Mouse (Mus musculus) ovary, adult 10 weeks (tissue): ENCODE data around the gene Mrpl37. TPM values are rescaled to one million over a fixed set of nuclear protein-coding genes. Genes with fewer than 3 reads are reported as not detected.

ENCODE experiments used
- polyA plus RNA-seq: library from polyadenylated mRNA; stranded (reverse); fragments of 350-450 nt; fragmentation: Illumina TruSeq; extraction: RNeasy Lipid Tissue Mini Kit (QIAGEN cat#74804); gene quantifications from one replicate; pipeline ENCODE4 v1.2.3, GENCODE M21; 2014

The Mrpl37 gene
- polyA plus RNA-seq: 21.8 TPM

DNA sequence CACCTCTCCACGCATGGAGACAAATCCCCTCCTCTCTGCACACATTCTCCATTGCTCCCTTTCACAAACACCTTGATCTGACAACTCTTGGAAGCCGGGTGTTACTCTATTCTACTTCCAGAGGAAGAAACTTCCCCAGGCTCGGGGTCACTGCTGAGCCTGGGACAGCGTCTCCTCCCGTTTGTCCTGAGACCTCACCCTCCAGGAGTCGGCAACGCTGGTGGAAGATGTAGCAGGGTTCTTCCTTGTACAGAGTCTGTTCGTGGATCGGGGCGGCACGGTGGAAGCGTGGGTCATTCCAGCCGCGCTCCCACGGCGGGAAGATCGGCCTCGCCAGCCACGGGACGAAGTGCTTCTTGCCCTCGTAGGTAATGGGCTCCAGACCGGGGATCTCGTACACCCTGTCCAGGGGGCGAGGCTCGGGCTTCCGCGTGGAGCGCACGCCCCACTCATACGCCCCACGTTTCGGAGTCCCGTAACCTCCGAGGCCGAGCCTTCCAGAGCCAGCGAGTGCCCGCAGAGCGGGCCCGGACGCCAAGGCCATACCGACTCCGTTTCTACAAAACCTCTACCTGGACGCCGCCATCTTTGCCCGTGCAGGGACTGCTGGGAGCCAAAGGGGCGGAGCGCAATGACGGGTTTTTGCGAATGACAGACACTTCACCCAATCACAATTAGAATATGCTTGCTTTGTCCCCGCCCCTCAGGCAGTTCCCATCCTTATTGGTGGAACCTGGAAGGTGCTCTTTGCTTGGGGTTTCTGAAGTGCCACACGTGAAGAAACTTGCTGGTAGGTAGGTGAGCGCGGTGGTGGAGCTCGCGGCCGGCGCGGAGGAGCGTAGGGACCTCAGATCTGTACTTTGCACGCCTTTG is at the start of gene Mrpl37, which contains the start of gene Cyb5rl:
Gene Mrpl37, minus strand, starts transcription at position 617 of the 873 bp plus-strand sequence.
Gene Cyb5rl, plus strand, starts transcription at position 737 of the 873 bp plus-strand sequence.

DNA sequence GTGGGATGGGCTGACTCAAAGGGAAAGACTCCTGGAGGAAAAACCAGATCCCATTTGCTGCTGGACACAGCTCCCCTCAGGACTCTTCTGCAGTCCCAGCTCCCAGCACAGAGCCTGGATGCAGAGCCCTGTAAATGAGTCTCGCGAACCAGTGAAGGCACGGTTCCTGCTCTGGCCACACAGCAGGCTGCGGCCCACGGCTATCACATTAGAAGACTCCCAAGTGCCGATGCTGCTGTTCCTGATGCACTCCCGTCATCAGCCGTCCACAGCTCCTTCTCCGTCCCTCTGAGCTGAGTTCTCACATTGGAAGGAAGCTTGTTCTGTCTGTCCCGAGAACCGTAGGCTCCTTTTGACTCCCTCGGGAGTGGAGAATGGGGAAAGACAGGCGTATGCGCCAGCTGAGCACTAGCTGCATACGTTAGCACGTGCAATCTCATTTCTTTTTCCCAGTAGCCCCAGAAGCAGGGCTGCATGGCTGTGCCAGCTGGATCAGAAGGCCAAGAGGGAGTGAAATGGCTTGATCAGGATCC is 30.2 kb upstream of the Mrpl37 start, which contains the start of gene Cdcp2:
Gene Cdcp2, plus strand, starts transcription at position 51 of the 533 bp plus-strand sequence.

Other genes with a start within 250 kb of the Mrpl37 start
- 119 TPM for gene Ssbp3, start 156.2 kb downstream of the Mrpl37 start, polyA plus RNA-seq
- 1.5 TPM for gene Cyb5rl, start 120 bp upstream of the Mrpl37 start, polyA plus RNA-seq
- not detected for gene Cdcp2, start 30.0 kb upstream of the Mrpl37 start, polyA plus RNA-seq
- gene Tmem59, start 111.5 kb upstream of the Mrpl37 start, polyA plus RNA-seq: 644 TPM
- 48.4 TPM for gene Tceanc2, start 112.2 kb upstream of the Mrpl37 start, polyA plus RNA-seq
- not detected for gene Ldlrad1, start 142.3 kb upstream of the Mrpl37 start, polyA plus RNA-seq
- gene Lrrc42, start 186.7 kb upstream of the Mrpl37 start, polyA plus RNA-seq: 52.7 TPM
- 99.8 TPM for gene Hspb11, start 186.7 kb upstream of the Mrpl37 start, polyA plus RNA-seq
- gene Dio1, start 240.3 kb upstream of the Mrpl37 start, polyA plus RNA-seq: 1.3 TPM
- 36.7 TPM for gene Yipf1, start 247.5 kb upstream of the Mrpl37 start, polyA plus RNA-seq